Mouse (Mus musculus): ENCODE measurements around the gene Col9a3.

- no peak for TF ChIP-seq CTCF (IDR thresholded peaks at IDR 0.05; ENCODE audit: borderline replicate concordance, insufficient read depth, low read length)
- TF ChIP-seq POLR2A (IDR thresholded peaks at IDR 0.05; ENCODE audit: low read depth, low read length): no peak
These were observed 45.1 kb downstream of the Col9a3 start, which contains the start of gene Tcfl5 for GRCm38 (mm10) chr2:180642555-180643260.

Measured in embryonic fibroblast, embryonic 13.5 days (primary cell).